Mouse (Mus musculus): Measurements from ENCODE around the gene Pias4. TPM values are rescaled to one million over a fixed set of nuclear protein-coding genes. Genes with fewer than 3 reads are reported as not detected.
"Not testable (repeated sequence)": the region's sequence is repeated elsewhere in the genome, so short reads cannot be mapped to it uniquely, and the experiment has no call there.

Gene Pias4
- total RNA-seq, 2 experiments from 2014 or later: 17.5 to 18.6 TPM

GRCm38 (mm10) chr10:81190912-81191321 is 23.2 kb upstream of the Pias4 start:
- DNase-seq: no peak

GRCm38 (mm10) chr10:81190236-81190911 is 22.7 kb upstream of the Pias4 start:
- peak; percentile 62 for DNase-seq

- no peak for DNase-seq
Observed at GRCm38 (mm10) chr10:81189821-81190220, 22.1 kb upstream of the Pias4 start.

- DNase-seq: no peak
Observed at GRCm38 (mm10) chr10:81187161-81187560, 19.4 kb upstream of the Pias4 start.

- DNase-seq: no peak
Observed at GRCm38 (mm10) chr10:81184765-81185164, 17.0 kb upstream of the Pias4 start.

- DNase-seq: no peak
Observed at GRCm38 (mm10) chr10:81183805-81184204, 16.1 kb upstream of the Pias4 start, which contains the start of gene 4930442H23Rik. Gene 4930442H23Rik (minus strand): TSS chr10:81183849.

- DNase-seq: peak; percentile 96
Observed at GRCm38 (mm10) chr10:81182336-81183333, 14.9 kb upstream of the Pias4 start, which contains the start of gene Dapk3. Gene Dapk3 (plus strand): TSS chr10:81183005.

GRCm38 (mm10) chr10:81181860-81182259 is 14.1 kb upstream of the Pias4 start:
- not testable (repeated sequence) for DNase-seq

GRCm38 (mm10) chr10:81180946-81181345 is 13.2 kb upstream of the Pias4 start:
- no peak for DNase-seq

- DNase-seq: no peak
Observed at GRCm38 (mm10) chr10:81179451-81180342, 12.0 kb upstream of the Pias4 start.

GRCm38 (mm10) chr10:81178927-81179326 is 11.2 kb upstream of the Pias4 start:
- no peak for DNase-seq

GRCm38 (mm10) chr10:81177958-81178712 is 10.4 kb upstream of the Pias4 start:
- peak; percentile 36 for DNase-seq

- DNase-seq: peak; percentile 59
Observed at GRCm38 (mm10) chr10:81177491-81177925, 9.8 kb upstream of the Pias4 start.

- DNase-seq: peak; percentile 100
Observed at GRCm38 (mm10) chr10:81176466-81177271, 8.9 kb upstream of the Pias4 start, which contains the start of gene Eef2. Gene Eef2 (plus strand): TSS chr10:81176631.

- peak; percentile 37 for DNase-seq
Observed at GRCm38 (mm10) chr10:81175936-81176465, 8.3 kb upstream of the Pias4 start.

- not testable (repeated sequence) for DNase-seq
Observed at GRCm38 (mm10) chr10:81175345-81175701, 7.6 kb upstream of the Pias4 start.

GRCm38 (mm10) chr10:81174617-81175344 is 7.1 kb upstream of the Pias4 start:
- DNase-seq: peak; percentile 94

GRCm38 (mm10) chr10:81173132-81173531 is 5.4 kb upstream of the Pias4 start:
- peak; percentile 89 for DNase-seq

GRCm38 (mm10) chr10:81169411-81169900 is 1.7 kb upstream of the Pias4 start:
- not testable (repeated sequence) for DNase-seq

Measured in heart, postnatal 4 days (tissue).